Mouse (Mus musculus) cerebral cortex, adult 2 months (tissue): Measurements from ENCODE around the gene Fgfr2.

ENCODE experiments used
- WGBS: fragments of 180-500 bp; shearing (Covaris S2); methylation state at CpG from one replicate; pipeline ENCODE4 v1.1.7; 2018; 5-methylcytosine and 5-hydroxymethylcytosine counted together

Gene Fgfr2

DNA sequence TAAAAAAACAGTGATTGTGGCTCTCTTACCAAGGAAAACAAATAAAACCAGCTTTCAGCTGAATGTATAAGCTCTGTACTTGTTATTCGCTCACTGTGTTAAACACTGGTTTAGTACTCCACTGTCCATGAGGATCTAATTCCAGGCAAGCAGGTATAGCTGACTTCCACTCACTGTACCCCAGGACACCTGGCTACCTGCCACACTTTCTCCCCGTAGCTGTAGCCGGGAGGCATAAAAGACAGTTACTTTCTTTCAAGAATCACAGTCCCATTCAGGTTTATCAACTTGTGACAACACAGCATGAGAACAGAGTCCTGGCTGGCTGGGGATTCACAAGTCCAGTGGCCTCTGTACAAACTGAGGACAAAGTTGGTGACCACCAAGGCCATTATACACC is 827.0 kb downstream of the Fgfr2 start:
- 74% methylated on average over 3 of the region's 3 CpGs for WGBS

DNA sequence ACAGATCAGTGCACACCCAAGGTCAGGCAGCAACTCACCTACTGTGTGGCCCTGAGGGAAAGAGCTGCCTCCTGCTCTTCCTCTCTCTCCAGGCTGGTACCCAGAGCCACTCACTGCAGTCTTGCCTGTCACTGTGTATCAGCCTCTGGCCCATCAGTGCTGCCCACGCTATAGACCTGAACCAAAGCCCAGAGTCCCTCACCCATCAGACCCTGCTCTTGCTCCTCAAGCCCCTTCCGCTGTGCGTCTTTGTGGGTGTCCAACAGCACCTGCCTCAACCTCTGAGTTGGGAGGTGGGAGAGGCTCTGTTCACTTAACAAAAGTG is 835.8 kb downstream of the Fgfr2 start:
- 77% methylated on average over 3 of the region's 3 CpGs for WGBS

GRCm38 (mm10) chr7:132286630-132287339 is 836.4 kb downstream of the Fgfr2 start:
- WGBS = 46% methylated on average over 14 of the region's 14 CpGs

- 20% methylated on average over 1 of the region's 1 CpGs for WGBS
These were observed 838.4 kb downstream of the Fgfr2 start for GRCm38 (mm10) chr7:132284795-132285194.

DNA sequence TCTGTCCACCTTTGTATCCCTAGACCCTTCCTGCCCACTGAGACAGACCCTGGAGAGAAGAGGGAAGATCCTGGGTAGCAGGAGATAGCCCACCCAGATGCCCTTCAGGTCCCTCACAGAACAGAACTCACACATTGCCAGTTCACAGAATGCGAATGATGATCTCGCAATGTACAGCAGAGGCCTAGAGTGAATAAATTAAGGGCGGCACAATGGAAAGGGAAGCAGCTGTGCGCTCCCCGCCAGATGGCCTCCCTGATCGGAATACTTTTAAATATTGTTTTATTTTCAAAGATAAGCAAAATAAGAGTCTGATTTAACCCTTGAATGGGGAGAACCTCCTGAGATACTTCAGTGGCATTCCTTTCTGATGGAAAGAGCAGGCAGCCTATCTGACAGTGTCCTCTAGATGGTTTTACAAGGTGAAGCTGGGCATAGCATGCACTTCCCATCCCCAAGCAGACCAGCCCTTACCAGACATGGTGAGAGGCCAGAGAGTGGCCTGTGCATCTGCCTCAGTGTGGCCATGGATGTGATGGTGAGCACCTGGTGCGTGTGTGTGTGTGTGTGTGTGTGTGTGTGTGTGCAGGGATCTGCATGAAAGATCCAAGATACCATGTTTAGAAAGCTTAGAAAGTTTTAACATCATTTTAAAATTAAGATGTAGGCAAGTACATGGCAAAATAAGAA is 839.0 kb downstream of the Fgfr2 start:
- 42% methylated on average over 7 of the region's 7 CpGs for WGBS

DNA sequence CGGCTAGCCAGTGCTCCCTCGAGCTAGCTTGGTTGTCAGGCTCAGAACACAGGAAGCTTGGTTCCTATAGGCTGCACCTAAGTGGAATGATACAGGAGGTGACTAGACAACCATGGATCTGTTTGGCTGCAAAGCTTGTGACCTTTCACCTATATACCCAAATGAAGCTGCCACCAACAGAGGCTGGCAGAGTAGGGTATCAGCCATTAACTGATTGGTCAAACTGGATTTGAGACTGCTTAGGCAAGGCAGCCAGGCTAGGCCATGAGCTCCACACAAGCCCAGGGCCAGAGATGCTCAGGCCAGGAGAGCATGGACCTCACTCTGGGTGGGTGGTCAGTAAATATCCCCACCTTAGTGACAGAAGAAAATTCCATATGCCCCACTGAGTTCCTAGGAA is 840.6 kb downstream of the Fgfr2 start:
- WGBS = 91% methylated on average over 2 of the region's 2 CpGs

DNA sequence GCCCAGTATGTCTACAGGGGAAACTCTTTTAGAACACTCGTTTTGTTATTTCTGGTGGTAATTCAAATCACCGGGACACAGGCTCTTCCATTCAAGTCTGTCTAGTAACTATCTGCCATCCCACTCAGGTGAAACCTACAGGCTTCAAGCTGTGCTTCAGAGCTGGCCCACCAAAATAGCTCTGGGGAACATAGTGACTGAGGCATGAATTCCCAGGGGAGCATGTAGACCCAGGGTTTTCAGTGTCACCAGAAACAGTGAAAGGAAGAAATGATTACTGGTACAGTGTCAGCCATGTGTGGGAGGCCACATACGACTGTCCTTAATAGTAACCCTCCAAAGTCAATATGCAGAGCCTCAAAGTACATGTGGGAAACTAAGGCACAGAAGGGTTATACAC is 841.0 kb downstream of the Fgfr2 start:
- 55% methylated on average over 3 of the region's 3 CpGs for WGBS

DNA sequence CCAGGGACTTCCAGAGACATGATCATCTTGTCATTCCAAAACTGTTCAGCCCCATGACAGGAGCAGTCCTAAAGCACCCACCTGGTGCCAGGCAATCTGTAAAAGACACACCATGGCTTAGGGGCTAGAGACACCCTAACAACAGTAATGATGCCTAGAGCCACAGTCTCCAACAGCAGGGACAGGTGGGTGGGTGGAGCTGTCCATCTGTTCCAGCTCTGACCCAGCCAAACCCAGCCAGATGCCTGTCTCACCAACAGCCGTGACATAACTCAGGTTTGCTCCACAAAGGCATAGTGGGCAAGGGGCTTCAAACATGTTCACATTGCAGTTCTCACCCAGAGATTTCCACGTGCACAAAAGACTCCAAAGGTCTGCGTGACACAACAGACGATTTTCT is 841.4 kb downstream of the Fgfr2 start:
- WGBS = 60% methylated on average over 4 of the region's 4 CpGs

GRCm38 (mm10) chr7:132278658-132279057 is 844.5 kb downstream of the Fgfr2 start:
- WGBS = 90% methylated on average over 3 of the region's 3 CpGs

GRCm38 (mm10) chr7:132276287-132276686 is 846.9 kb downstream of the Fgfr2 start:
- WGBS = 87% methylated on average over 5 of the region's 5 CpGs

DNA sequence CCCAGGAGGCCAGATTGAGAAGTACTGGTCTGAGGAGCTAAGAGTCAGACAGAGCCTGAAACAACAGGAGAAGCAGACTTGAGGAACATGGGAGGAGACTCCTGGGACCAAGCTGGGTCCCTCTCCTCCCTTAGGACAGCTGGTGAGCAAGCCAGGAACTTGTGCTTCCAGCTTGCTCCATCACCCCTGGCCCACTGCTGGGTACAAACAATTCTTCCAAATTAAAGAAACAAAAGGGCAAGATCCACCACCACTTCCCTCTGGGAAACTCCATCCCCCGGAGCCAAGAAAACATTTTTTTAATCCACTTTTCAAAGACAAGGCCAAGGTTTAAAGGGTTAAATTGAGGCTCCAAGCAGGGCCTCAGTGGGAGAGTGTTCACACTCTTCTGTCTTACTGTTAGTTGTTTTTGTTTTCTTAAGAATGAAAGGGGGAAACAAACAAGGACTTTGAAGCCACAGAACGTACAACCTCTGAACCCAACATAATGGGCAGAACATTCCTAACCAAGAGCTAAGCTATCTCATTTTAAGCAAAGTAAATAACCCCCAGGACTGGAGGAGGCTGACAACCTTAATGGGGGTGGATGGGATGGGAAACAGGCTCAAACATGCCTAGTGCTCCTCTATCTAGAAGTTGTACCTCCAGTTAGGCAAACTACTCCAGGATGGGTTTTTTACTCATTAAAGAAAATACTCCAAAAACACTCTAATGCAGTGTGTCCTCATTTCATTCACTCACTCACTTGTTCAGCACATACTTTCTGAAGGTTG is 849.2 kb downstream of the Fgfr2 start:
- 64% methylated on average over 2 of the region's 2 CpGs for WGBS

DNA sequence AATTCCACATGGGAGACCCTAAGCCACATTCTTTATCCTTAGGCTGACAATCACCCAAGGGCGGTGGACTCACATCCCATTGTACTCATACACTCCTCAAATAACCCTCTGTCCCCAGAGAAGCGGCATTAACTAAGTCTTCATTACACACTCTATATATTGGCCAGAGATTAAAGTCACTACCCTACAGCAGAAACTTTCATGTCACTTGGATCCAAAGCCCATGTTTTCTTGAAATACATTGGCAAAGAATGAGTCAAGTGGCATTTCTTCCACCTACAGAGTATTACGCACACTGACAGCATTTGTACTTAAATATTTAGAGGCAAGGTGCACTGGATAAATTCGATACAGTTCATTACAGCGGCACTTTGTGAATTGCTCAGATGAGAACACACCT is 850.2 kb downstream of the Fgfr2 start:
- 87% methylated on average over 5 of the region's 5 CpGs for WGBS

GRCm38 (mm10) chr7:132270364-132270763 is 852.8 kb downstream of the Fgfr2 start:
- 89% methylated on average over 8 of the region's 8 CpGs for WGBS

GRCm38 (mm10) chr7:132269661-132270060 is 853.5 kb downstream of the Fgfr2 start:
- WGBS = 81% methylated on average over 3 of the region's 3 CpGs

DNA sequence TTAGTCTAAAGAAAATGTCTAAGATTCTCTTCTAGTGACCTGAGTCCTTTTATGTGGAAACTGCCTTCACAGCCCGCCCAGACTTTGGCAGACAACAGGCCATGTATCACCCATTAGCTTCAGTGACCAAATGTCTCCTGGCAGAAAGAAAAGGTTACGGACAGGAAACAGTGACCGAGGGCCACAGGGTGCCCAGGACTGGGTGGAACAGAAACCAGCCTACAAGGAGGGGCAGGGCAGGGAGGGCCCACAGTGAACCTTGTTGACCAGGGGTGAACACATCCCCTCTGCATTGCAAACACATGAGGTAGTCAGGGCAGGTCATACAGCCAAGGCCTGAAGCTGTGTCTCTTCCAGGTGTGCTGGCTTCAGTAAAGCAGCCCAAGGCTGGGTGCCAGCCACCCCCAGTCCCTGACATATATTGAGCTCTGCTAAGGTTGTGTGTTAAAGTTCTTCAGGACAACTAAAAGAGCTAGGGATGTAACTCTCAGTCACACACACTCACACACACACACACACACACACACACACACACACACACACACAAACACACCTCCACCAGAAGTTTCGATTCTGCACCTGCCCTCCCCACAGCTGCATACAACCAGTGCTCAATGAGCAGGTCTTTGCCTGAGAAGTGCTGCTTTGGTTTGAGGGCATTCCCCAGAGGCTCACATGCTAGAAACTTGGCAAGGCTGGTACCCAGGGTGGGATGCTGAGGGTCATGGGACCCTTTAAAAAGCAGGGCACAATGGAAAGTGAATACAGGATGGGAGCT is 855.2 kb downstream of the Fgfr2 start:
- WGBS = 82% methylated on average over 4 of the region's 4 CpGs

GRCm38 (mm10) chr7:132264763-132265162 is 858.4 kb downstream of the Fgfr2 start:
- 42% methylated on average over 3 of the region's 3 CpGs for WGBS

GRCm38 (mm10) chr7:132263186-132263585 is 860.0 kb downstream of the Fgfr2 start:
- 76% methylated on average over 6 of the region's 6 CpGs for WGBS

DNA sequence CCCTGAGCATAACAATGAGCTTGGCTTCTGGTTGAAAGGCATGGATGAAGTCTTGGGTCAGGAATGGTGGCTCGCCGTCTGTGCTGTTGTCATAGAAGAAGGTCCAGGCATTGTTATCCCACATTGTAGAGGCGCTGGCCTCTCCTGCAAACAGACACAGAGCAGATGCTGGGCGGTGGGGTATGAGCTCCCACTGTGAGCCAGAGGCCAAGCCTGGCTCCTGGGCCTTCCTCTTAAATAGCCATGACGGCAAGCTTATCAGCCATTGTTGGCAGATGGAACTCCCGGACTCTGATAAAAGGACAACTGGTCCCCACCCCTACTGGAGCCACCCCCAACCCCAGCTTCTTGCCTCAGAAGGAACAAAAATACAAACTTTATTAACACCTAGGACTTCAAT is 860.5 kb downstream of the Fgfr2 start:
- 71% methylated on average over 6 of the region's 6 CpGs for WGBS

GRCm38 (mm10) chr7:132261885-132262284 is 861.3 kb downstream of the Fgfr2 start:
- 47% methylated on average over 3 of the region's 3 CpGs for WGBS

- WGBS = 85% methylated on average over 5 of the region's 5 CpGs
These were observed 862.5 kb downstream of the Fgfr2 start for GRCm38 (mm10) chr7:132260632-132261031.

DNA sequence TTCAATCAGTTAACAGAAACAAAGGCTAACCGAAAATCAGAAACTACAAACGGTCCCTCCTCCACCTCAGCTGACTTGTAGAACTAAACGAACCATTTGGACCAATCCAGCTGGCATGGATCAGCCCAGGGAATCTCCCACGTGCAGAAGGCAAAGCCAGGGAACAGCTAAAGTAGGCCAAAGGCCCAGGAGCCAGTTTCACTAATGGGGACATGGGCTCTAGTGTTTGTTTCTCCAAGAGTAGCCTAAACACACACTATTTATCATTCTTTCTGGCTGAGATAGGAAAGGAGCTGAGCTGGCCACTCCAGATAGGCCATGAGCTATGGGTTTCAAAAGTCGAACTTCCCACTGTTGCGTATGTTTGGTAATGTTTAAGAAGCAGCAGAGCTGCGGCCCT is 864.3 kb downstream of the Fgfr2 start:
- 44% methylated on average over 7 of the region's 7 CpGs for WGBS

GRCm38 (mm10) chr7:132258216-132258615 is 864.9 kb downstream of the Fgfr2 start:
- 73% methylated on average over 5 of the region's 5 CpGs for WGBS
